Mouse (Mus musculus): ENCODE data around the gene Trnt1. TPM values are rescaled to one million over a fixed set of nuclear protein-coding genes. Genes with fewer than 3 reads are reported as not detected.

Gene Trnt1
- total RNA-seq, 2 experiments from 2014 or later, result 47.2 to 60.8 TPM

Other genes with a start within 250 kb of the Trnt1 start
- not detected for gene Il5ra, start 20.1 kb upstream of the Trnt1 start, total RNA-seq (2021)
- 10 to 100 TPM; 98.7 to 99.9 TPM for gene Crbn, start 31.0 kb downstream of the Trnt1 start, total RNA-seq (2021)